22 mouse cellular contexts compared by ENCODE assay signal in genomic region chr12:119159254-119159933, GRCm38 (mm10).
"Had no signal": no experiment of that assay in that cellular context is flagged by ENCODE, and none has a peak within 500 bp of the region (broad histone marks: within the 10 kb centered on the region; RNA-seq: fewer than 3 reads in every experiment).

No protein-coding gene starts in this region.

- H3K4me1 ChIP-seq: liver, embryonic 12.5 days; liver, embryonic 15.5 days; neural tube, embryonic 15.5 days had no signal

- H3K27me3 ChIP-seq: limb, embryonic 12.5 days; limb, embryonic 15.5 days; liver, embryonic 12.5 days; liver, embryonic 15.5 days; neural tube, embryonic 15.5 days had no signal

- H3K9me3 ChIP-seq: limb, embryonic 12.5 days; limb, embryonic 15.5 days; liver, embryonic 12.5 days; liver, embryonic 15.5 days; neural tube, embryonic 15.5 days had no signal

- H3K4me2 ChIP-seq: limb, embryonic 12.5 days; limb, embryonic 15.5 days; liver, embryonic 12.5 days; liver, embryonic 15.5 days; neural tube, embryonic 15.5 days had no signal

- H3K9ac ChIP-seq: limb, embryonic 12.5 days; limb, embryonic 15.5 days; liver, embryonic 12.5 days; liver, embryonic 15.5 days; neural tube, embryonic 15.5 days had no signal

- DNase-seq: kidney, adult 18-20 months; kidney, adult 9 months; kidney, postnatal 14 days; kidney, postnatal 4 days; left cerebral cortex, postnatal 4 days; lung, adult 2 months; lung, postnatal 14 days; lung, postnatal 4 days; right cerebral cortex, adult 18-20 months; right cerebral cortex, postnatal 14 days; right cerebral cortex, postnatal 4 days; thymus, adult 2 months; thymus, postnatal 14 days; thymus, postnatal 4 days had no signal

- H3K27ac ChIP-seq: limb, embryonic 12.5 days; limb, embryonic 15.5 days; liver, embryonic 12.5 days; liver, embryonic 15.5 days; neural tube, embryonic 15.5 days; stomach, postnatal 0 days had no signal

- ATAC-seq: intestine, embryonic 16.5 days; liver, embryonic 12.5 days had no signal

- H3K4me3 ChIP-seq: limb, embryonic 12.5 days; limb, embryonic 15.5 days; liver, embryonic 12.5 days; liver, embryonic 15.5 days; myocyte; neural tube, embryonic 15.5 days had no signal

- H3K36me3 ChIP-seq: liver, embryonic 12.5 days; liver, embryonic 15.5 days; neural tube, embryonic 15.5 days had no signal
